Comparison of ENCODE assay signal across 20 mouse cellular contexts in genomic region chr1:44235311-44235710, GRCm38 (mm10). TPM values are rescaled to one million over a fixed set of nuclear protein-coding genes. Genes with fewer than 3 reads are reported as not detected.
"Had no signal": no experiment of that assay in that cellular context is flagged by ENCODE, and none has a peak within 500 bp of the region (broad histone marks: within the 10 kb centered on the region; RNA-seq: fewer than 3 reads in every experiment).

No protein-coding gene starts in this region.

- DNase-seq: left cerebral cortex, postnatal 4 days; liver; liver, embryonic 13.5 days; liver, postnatal 0 days; lung, adult 18-20 months; lung, adult 2 months; lung, embryonic 14.5 days; lung, postnatal 10 days; lung, postnatal 14 days; lung, postnatal 4 days; midbrain, embryonic 14.5 days had no signal

RNA-seq across cellular contexts. Expression of gene Mettl21e, which starts 16.6 kb away (rescaled TPM):
- total RNA-seq: left cerebral cortex, postnatal 10 days; left cerebral cortex, postnatal 25 days; left cerebral cortex, postnatal 36 days; left cerebral cortex, postnatal 4 days; liver, adult 2 months; megakaryocyte progenitor cell, adult 5-6 weeks; megakaryocyte, adult 5-6 weeks; megakaryocyte-erythroid progenitor cell, adult 5-6 weeks; midbrain, postnatal 0 days; monocyte, adult 5-6 weeks had no signal
